Mouse (Mus musculus) CD8-positive naive resting alpha-beta T cell, adult 57 days (primary cell): ENCODE measurements around the gene Mreg. TPM values are rescaled to one million over a fixed set of nuclear protein-coding genes. Genes with fewer than 3 reads are reported as not detected.

ENCODE experiments used
- total RNA-seq: library from RNA; stranded (reverse); gene quantifications from one replicate; pipeline ENCODE4 v1.2.4, GENCODE M21; 2023

Gene Mreg
- total RNA-seq, result 0.52 TPM

GRCm38 (mm10) chr1:72211701-72212699 lies at the start of gene Mreg:
Gene Mreg, minus strand, starts transcription at chr1:72212307.

Other genes starting within 250 kb of the Mreg start
- 3.4 TPM for gene Pecr, start 72.0 kb upstream of the Mreg start, total RNA-seq
- gene Tmem169, start 72.1 kb upstream of the Mreg start, total RNA-seq, result not detected
- 23.4 TPM for gene Xrcc5, start 95.1 kb upstream of the Mreg start, total RNA-seq